Mouse (Mus musculus): Measurements from ENCODE around the gene Dut.

Gene Dut

DNA sequence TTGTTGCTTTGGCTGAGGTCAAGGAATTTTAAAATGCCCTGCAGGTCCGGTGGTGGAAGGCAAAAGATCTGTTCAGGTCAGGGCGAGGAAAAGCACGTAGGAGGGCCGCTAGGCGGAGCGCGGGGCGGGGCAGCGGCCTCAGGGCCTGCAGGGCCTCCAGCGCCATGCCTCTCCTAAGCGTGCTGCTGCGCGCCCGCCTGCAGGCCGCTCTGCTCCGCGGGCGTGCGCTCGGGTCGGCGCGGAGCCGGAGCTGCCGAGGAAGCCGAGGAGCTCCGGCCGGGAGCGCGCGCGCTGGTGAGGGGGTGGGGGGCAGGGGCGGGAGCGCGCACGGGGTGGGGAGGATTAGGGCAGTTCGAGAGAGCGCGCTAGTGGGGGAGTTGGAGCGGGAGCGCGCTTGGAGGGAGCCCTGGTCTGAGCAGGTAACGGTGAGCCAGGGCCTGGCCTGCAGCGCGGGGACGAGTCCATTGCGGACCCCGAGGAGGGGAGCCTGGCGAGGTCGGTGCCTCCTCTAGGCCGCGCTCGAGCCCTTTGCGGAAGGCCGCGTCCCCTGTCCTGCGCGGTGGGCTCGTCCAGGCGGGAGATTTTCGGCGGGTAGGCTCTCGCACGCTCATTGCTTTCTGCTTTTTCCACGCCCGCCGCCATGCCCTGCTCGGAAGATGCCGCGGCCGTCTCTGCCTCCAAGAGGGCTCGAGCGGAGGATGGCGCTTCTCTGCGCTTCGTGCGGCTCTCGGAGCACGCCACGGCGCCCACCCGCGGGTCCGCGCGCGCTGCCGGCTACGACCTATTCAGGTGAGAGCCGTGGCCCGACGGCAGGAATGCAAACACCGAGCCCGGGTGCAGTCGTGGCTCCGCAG lies at the start of gene Dut:
Gene Dut (plus strand): TSS at position 83 of the 854 bp plus-strand sequence.
- DNase-seq, result peak; percentile 98

DNA sequence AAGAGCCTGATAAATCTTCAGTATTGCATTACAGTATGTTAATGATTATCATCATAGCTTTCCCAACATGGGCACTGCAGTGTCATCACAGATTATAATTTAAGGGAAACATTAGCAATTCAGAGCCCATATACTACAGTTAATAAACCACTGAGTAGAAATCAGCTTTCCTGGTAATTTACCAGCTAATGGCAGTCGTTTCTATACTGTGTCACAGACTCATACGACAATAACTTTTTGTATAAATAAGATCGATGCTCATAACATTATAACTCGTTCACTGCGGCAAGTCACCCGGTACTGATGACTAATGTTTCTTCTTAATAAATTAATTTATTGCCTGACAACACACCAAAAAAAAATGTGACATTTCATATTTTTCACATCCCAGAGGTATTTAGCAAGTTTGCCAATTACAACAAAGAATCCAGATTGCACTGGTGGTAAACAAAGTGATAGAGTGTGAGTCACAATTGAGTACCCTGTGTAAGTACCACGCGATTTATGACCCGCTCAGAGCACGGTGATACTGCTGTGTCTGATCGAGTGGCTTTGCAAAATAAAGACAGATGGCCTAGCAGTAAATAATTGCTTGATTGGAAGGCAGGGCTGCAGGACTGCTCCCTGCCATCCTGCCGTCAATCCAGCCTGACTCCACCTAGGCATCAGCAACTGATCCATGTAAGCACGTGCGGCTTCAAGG lies 37.9 kb upstream of the Dut start:
- no peak for DNase-seq

DNA sequence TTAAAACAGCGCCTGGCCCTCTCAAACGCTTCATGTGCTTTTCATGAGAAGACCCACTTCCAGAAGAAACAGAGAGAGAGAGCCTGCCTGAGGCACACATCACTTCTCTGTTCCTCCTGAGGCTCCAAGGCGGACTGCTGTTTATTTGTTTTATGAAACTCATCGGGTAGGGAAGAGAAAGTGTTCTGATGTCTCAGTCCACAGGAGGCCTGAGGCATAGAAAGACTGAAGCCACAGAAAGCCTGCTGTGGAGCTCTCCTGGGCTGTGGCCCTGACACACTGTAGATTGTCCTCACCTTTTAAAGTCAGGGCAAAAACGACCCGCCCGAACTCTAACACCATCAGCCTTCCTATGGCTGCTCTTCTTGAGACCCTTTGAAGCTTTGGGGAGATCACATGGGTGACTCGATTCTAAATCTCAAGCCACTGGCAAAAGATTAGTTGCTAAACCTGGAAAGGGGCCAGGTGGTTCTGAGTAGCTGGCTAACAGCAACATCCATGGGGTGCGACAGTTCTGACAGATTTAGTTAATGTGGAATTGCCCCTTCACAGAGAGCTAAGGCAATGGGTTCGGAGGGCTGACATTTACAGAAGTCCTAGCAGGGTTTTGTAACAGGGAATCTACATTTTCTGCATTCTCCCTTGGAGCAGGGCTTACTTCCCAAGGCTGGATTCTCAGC lies 35.0 kb upstream of the Dut start:
- no peak for DNase-seq

DNA sequence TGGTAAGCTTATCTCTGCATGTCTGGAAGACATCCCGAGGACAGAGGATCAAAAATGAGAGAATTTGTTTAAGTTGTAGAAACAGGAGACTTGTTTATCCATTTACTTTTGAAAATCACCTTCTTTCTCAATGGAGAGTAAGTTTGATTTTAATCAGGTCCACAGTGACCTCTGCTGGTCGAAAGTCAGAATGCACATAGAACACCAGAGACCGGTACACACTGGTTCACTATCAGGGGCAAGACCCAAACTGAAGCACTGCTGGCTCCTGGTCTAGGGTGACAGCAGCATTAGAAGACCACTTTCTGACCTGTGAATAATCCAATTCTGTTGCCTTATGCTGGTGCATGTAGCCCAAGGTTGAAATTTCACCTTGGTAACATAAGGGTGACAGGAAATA lies 32.4 kb upstream of the Dut start:
- peak; percentile 66 for DNase-seq

DNA sequence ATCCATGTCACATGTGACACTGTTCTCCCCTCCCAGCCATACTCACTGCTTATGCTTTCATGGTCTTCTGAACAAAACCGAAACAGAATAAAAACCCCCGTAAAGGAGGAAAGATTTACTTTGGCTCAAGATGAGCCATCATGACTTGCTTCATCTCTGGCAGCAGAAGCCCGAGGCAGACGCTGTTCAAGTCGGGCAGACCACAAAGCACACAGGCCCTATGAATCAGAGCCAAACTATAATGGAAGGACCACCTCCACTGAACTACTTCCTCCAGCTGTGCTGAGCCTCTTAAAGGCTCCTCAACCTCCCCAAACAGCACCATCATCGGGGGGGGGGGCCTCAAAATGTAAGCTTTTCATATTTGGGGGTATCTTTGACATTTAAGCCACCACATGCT lies 29.7 kb upstream of the Dut start:
- DNase-seq, result no peak

DNA sequence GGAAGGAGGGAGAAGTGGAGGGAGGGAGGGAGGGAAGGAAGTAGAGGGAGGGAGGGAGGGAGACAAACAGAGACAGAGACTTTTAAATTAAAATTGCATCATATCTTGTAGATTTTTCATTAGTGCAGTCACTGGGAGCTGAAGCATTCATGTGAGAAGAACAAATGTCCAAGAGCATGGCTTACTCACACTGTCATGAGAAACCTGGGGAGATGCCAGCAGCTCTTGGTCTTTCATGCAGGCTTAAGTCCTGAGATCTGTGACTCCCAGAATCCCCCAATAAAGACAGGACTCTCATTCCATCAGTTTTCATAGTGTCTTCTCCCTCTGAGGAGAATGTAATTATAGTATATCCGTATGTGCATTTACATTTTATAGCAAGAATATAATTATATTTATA lies 28.4 kb upstream of the Dut start:
- no peak for DNase-seq

DNA sequence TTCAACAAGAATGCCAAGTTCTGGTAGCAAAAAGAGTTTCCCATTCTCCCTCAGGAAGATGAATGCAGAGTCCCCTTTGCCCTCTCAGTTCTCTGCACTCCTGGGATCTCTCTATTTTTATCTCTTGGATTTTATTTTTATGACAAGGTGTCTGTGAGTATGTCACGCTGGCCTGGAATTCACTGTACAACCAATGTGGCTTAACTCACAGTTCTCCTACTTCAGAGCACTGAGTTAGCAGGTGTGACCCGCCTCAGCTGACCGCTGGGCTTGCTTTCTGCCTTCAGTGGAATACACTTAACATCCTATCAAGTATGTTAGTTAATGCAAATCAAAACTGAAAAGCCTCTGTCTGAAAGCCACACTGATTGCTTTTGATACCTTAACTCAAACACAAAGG lies 27.7 kb upstream of the Dut start:
- DNase-seq, result no peak

DNA sequence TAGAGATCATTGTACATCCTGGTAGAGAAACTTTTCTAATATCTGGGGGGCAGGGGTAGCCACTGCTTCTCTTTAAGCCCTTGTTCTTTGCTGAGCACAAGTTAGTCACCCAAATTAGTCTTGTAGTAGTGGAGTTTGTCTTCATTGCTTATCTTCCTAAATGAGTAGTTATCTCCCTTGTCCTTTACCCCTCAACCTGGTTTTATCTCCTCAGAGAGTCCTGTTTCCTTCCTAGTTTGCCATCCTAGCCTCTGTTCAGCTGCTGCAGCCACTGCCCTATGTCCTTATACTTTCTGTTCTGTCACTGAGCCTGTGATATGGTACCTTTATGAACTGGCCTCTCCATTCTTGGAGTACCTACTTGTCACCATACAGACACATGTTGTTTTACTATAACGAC lies 25.3 kb upstream of the Dut start:
- no peak for DNase-seq

DNA sequence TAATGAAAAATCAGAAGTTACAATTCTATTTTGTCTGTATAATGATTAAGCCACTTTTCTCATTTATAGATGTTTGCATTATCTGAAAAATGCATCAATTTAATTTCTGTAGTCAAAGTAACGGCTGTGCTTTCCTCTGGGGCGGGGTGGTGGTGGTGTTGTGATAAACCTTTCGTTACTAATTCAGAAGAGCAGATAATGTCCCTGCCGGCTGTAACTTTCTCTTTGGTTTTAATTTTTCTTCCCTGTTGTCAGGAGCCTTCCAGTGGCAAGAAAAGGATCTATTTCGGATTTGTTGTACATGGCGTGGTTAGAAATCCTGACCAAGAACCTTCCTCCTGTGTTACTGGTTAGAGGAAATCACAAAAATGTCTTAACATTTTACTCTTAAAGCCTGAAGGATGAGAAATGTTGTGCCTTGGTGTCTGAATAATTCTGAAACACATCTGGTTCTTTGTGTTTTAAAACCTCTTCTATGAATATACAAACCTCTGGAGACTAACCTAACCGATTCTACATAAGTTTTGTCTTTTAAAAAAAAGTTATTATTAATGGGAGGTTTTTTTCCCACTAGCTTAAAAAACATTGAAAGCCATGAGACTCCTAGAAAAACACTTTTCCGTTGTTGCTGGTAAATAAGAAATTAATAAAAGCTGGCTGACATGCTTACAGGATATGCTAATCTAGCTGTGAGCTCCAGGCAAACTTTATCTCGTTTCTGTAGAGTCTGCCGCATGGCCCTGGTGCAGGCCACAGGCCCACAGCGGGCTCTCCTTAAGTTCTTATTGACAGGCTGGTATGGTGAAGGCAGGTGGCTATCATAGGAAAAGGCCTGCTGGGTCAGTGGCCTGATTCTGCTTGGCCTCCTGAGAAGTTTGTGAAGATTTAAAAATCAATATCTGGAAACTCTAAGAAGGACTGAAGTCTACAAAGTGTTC lies 18.2 kb upstream of the Dut start:
- no peak for DNase-seq

DNA sequence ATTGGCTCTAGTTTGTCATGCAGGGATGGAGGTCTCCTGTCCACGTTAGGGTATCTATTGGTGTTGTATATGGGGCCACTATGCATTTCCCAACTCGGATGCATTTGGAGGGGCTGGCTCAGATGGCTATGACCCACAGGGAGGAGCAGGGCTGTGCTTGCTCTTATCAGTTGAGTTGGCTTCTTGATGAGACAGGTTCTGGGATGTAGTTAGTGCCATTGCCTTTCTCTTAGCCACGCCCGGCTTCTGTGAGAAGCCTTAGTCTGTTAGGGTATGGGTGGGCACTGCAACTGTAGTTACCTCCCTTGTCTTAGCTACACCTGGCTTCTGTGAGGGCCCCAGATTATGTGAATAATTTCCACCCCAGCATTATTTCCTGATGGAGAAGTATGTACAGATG lies 14.8 kb upstream of the Dut start:
- no peak for DNase-seq

DNA sequence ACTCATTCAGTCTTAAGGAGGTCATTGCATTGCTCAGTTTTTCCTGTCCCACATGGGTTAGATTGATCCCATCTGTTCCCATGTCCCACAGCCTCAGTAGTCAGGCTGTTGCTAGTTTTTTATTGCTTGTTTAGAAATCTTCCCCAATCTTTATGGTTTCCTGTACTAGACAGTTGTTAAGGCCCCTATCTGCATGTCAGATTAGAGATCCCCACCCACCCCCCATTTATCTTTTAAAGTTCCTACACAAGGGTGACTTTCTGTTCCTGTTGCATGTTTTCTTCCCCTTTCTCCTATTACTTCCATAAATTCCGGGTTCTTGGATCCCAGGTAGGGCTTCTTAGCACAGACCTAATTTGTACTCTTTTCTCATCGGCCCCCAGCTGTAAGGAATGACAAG lies 13.5 kb upstream of the Dut start:
- DNase-seq, result no peak

DNA sequence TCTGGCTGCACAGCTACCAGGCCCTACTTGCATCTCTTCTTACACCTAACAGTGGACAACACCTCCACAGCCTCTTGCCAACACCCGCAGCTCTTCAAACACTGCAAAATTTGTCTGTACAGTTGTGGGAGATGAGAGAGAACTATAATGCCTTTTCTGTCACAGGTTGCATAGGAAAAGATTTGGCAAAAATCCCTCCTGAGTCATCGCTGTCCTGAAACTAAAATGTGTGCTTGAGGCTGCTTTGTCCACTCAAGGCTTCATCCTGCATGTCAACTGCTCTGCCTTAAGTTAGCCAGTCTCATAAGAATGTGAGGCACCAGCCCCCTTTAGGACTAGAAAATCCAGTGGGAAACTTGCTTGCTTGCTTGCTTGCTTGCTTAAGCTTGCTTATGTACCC lies 12.9 kb upstream of the Dut start:
- no peak for DNase-seq

DNA sequence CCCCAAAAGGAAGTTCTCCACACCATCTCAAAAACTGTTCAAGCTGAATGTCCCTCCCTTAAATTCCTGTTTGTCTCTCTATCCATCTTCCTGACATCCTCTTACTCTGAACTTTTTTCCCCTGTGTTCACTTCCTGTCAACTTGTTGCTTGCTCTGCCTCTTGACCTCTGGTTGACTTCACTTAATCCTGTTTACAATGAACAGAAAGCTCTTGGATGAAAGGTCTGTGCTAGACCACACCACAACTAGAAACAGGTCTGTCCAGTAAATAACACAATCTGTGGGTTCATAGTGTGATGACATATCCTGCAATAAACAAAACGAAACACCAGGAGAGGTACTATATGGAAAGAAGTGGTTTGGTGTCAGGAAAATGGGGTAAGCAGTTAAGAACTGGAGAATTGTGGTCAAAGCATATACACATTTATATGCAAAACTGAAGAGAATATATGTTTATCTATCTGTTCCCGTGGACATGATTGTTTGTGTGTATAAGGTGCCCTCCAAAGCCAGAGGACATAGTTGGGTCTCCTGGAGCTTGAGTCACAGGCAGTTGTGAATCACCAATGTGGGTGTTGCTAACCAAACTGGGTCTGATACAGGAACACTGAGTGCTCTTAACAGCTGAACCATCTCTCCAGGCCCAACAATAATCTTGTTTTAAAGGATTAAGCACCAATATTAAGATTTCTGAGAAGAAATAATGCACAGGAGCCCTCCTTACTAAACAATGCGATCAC lies 1.3 kb upstream of the Dut start:
- DNase-seq, result no peak

DNA sequence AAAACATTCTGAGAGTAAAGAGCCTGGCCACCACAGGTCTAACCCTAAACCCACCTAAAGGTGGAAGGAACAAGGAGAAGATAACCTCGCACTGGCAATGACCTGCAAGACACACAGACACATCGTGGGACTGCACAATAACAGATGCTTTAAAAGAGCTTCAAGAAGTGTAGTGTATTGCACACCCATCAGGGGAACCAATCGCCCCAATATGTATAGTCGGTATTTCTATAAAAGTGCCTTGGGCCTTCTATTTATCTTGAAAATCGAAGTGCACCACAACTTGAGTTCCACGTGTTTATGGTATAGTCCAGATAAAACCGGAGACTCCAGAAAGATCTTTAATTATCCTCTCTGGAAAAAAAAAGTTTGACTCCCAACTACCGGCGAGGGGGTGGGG lies 321 bp upstream of the Dut start:
- DNase-seq, result no peak

DNA sequence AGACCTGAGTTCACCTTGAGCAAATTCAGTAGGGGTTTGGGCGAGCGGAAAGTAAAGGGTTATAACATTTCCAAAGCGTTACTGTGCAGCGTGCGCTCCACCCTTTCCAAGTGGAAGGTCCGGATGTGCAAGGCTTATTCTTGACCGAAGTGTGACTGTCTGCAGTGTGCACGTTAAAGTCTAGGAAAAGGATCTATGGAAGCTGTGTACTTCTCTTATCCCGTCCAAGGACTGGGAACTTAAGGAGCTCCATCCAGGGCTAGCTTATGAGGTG lies 909 bp downstream of the Dut start:
- no peak for DNase-seq

DNA sequence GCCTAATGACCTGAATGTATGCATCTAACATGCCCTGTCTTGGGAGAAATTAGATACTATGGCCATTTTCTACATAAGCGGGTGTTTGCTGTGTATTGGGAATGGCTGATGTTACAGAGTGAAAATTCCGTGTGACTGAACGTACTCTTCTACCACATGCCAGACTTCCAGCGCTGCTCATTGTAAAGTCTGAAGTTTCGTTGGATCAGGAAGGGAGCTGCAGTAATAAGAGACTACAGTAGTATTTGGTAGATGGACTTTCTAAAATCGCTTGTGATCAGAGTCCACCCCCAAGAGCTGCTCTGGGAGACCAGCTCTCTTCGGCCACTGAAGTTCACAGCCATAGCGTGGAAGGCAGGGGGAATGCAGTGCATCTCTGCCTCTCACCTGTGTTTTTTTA lies 1.3 kb downstream of the Dut start:
- peak; percentile 13 for DNase-seq

DNA sequence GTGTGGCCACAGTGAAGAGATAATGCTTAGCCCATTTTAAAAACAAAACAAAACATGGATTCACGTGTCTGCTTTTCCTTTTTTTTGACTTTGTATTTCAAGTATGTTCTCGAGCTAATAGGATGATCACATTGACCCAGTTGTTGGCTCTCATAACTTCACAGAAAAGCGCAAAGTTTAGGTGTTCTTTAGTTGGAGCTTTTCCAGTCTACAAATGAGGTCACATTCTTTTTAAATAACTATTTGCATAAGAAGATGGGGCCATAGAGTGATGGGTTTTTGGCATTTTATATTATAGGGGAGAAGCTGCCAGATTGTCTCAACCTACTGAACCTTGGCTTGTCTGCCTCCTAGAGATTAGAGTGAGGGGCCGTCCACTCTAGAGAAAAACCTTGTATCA lies 2.3 kb downstream of the Dut start:
- DNase-seq, result no peak

DNA sequence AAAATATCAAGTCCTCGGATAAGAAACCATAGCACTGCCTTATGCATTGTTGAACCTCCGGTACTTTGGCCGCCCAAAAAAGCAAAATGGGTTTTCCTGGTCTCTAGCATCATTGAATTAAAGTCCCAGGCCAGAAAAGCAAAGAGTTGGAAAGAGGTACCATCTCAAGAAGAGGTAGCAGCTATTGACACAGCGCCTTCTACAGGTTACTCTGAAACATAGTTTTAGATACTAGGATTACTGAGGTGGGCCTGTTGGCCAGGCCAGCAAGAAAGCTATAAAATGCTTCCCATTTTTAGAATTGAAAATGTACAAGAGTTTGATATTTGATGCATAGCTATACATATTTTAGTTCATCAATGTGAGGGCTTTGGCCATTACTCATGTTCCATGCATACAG lies 2.9 kb downstream of the Dut start:
- peak; percentile 20 for DNase-seq

DNA sequence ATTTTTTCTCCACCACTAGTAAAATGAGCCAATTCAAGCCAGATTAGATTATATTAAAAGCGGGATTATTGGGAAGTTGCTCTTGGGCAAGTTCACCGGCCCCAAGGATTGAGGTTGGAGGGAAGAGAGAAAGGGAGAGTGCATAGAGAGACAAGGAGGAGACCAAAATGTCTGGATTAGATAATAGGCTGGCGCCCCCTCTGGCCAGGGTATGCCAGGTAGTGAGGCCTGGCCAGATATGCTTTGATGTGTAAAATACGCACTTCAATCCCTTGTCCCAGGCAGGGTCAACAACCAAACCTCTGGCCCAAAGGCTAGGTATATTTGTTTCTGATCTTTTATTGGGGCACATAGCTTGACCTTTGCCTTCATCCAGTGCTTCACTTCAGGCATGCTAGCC lies 4.8 kb downstream of the Dut start:
- DNase-seq, result peak; percentile 31

DNA sequence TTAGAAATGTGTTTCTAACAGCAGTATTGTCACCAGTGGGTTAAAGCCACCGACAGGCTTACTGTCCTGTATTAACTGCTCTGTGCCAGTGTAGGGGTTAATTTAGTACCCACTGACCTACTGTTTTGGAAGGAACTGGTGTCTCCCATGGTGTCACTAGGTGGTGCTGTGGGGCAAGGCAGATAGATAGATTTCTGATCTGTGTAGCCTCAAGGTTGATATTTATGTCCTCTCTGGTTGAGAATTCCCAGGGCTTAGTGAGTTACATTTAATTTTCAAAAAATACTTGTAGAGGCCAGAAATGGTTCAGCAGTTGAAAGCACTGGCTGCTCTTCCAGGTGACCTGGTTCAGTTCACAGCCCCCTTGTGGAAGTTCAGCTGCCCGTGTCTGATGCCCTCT lies 5.3 kb downstream of the Dut start:
- DNase-seq, result peak; percentile 68

DNA sequence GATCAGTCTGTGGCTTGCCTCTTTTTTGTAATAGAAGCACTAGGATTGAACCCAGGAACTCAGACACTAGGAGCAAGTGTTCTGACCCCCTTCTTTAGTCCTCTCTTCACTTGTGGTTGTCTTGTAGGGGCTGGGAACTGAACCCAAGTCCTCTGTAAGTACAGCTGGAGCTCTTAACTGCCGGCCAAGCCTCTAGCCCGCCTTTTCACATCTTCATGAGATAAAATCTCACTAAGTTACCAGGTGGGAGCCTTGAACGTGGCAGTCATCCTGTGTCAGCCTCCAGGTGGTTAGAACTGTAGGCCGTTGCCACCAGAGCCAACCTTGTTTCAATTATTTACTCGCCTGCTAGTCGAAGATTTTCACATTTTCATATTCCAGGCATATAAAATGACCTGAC lies 6.7 kb downstream of the Dut start:
- DNase-seq, result peak; percentile 27

DNA sequence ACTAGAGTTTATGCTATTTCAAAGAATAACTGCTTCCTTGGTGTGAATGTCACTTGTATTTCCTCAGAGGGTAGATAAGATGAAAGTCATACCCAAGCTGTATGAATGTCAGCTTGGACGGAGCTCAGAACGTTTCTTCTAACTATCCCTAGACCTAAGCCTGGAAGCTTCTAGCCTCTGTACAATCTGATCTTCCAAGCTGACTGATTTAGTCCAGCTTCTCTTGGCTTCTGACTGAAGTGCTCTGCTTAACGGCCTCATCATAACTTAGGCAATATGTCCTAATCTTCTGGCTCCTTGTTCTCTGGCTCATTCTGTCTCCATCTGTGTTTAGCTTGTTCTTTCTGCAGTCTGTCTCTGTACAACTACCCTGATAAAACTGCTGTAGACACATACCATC lies 7.6 kb downstream of the Dut start:
- DNase-seq, result no peak

Measured in thymus, postnatal 14 days (tissue).